Comparison of ENCODE assay signal across 10 mouse cellular contexts in genomic region chr15:59728817-59729560, GRCm38 (mm10).
DNase-seq lines count a peak whose midpoint lies in the region; ATAC-seq and TF ChIP-seq lines count a peak whose summit lies in the region.
"Had no signal": no experiment of that assay in that cellular context is flagged by ENCODE, and none has a peak within 500 bp of the region (broad histone marks: within the 10 kb centered on the region; RNA-seq: fewer than 3 reads in every experiment).

No protein-coding gene starts in this region.

- no peak overlapping the region for H3K9ac ChIP-seq in heart, embryonic 16.5 days (ENCODE audit: low read length)
- H3K9ac ChIP-seq in kidney, embryonic 16.5 days (replicated peaks; ENCODE audit: low read length): no peak overlapping the region
- no peak overlapping the region for H3K9ac ChIP-seq in stomach, embryonic 16.5 days (ENCODE audit: low read length)
- H3K9ac ChIP-seq: hindbrain, embryonic 15.5 days had no signal

- TF ChIP-seq POLR2A in spleen, adult 2 months (IDR thresholded peaks at IDR 0.05; ENCODE audit: low read depth, low read length): no peak

- H3K4me2 ChIP-seq in heart, embryonic 16.5 days (ENCODE audit: low read depth, low read length): no peak overlapping the region
- H3K4me2 ChIP-seq in kidney, embryonic 16.5 days (replicated peaks; ENCODE audit: low read depth, low read length): no peak overlapping the region
- 0 out of 2 replicates have a peak overlapping the region, but pooled peaks have one; percentile 4 for H3K4me2 ChIP-seq in stomach, embryonic 16.5 days (ENCODE audit: low read depth, low read length)
- H3K4me2 ChIP-seq: hindbrain, embryonic 15.5 days had no signal

- H3K4me1 ChIP-seq in heart, embryonic 16.5 days (ENCODE audit: control insufficient read depth, insufficient read depth, low read length): no peaks in the 10 kb centered on the region
- peaks cover 8% of the 10 kb centered on the region; the same call in 1 of the 2 replicates for H3K4me1 ChIP-seq in spleen, adult 2 months (ENCODE audit: control insufficient read depth, insufficient read depth, insufficient read length)
- H3K4me1 ChIP-seq in kidney, embryonic 16.5 days (ENCODE audit: insufficient read depth, low read length): peaks cover 5% of the 10 kb centered on the region; the same call in 1 of the 2 replicates
- H3K4me1 ChIP-seq in stomach, embryonic 16.5 days (ENCODE audit: control insufficient read depth, insufficient read depth, low read length): peaks cover 8% of the 10 kb centered on the region; the same call in 1 of the 2 replicates
- H3K4me1 ChIP-seq: hindbrain, embryonic 15.5 days had no signal

- WGBS in heart, embryonic 16.5 days: 65% methylated on average over 11 of the region's 11 CpGs
- WGBS in spleen, adult 2 months: 22% methylated on average over 11 of the region's 11 CpGs
- 64% methylated on average over 11 of the region's 11 CpGs for WGBS in kidney, embryonic 16.5 days
- WGBS in stomach, embryonic 16.5 days: 74% methylated on average over 11 of the region's 11 CpGs

- no peak for ATAC-seq in heart, embryonic 16.5 days (replicated peaks; ENCODE audit: extremely low read depth, insufficient read depth, low FRiP score)
- no peak for ATAC-seq in kidney, embryonic 16.5 days (ENCODE audit: low FRiP score, low TSS enrichment)
- ATAC-seq in stomach, embryonic 16.5 days (ENCODE audit: insufficient read depth, low FRiP score): no peak

- no peak overlapping the region for H3K4me3 ChIP-seq in heart, embryonic 16.5 days (ENCODE audit: low read length)
- no peak overlapping the region for H3K4me3 ChIP-seq in spleen, adult 2 months (ENCODE audit: extremely low read depth, insufficient read depth, insufficient read length)
- no peak overlapping the region for H3K4me3 ChIP-seq in kidney, embryonic 16.5 days (ENCODE audit: low read length)
- no peak overlapping the region for H3K4me3 ChIP-seq in stomach, embryonic 16.5 days (replicated peaks; ENCODE audit: low read length)
- H3K4me3 ChIP-seq: hindbrain, embryonic 15.5 days; megakaryocyte, embryonic 14.5 days had no signal

- peak overlapping the region; percentile 3; the same call in 1 of the 2 replicates for H3K27ac ChIP-seq in heart, embryonic 16.5 days (ENCODE audit: low read length)
- peak overlapping the region; percentile 20; the same call in 1 of the 2 replicates for H3K27ac ChIP-seq in spleen, adult 2 months (ENCODE audit: insufficient read depth, low read length)
- peak overlapping the region; percentile 31 for H3K27ac ChIP-seq in kidney, embryonic 16.5 days (ENCODE audit: low read length)
- peak overlapping the region; percentile 60 for H3K27ac ChIP-seq in stomach, embryonic 16.5 days (ENCODE audit: low read length)
- H3K27ac ChIP-seq: hindbrain, embryonic 15.5 days had no signal

- no peaks in the 10 kb centered on the region for H3K9me3 ChIP-seq in heart, embryonic 16.5 days (replicated peaks; ENCODE audit: control insufficient read depth, low read length)
- H3K9me3 ChIP-seq in kidney, embryonic 16.5 days (ENCODE audit: low read length): no peaks in the 10 kb centered on the region
- H3K9me3 ChIP-seq in stomach, embryonic 16.5 days (replicated peaks; ENCODE audit: control insufficient read depth, low read length): no peaks in the 10 kb centered on the region
- H3K9me3 ChIP-seq: hindbrain, embryonic 15.5 days; megakaryocyte, embryonic 14.5 days had no signal

- no peaks in the 10 kb centered on the region for H3K27me3 ChIP-seq in heart, embryonic 16.5 days (ENCODE audit: control insufficient read depth, insufficient read depth, low read length)
- H3K27me3 ChIP-seq in spleen, adult 2 months (ENCODE audit: control insufficient read depth, insufficient read depth, low read length): no peaks in the 10 kb centered on the region
- no peaks in the 10 kb centered on the region for H3K27me3 ChIP-seq in kidney, embryonic 16.5 days (ENCODE audit: insufficient read depth, low read length)
- H3K27me3 ChIP-seq in stomach, embryonic 16.5 days (ENCODE audit: control insufficient read depth, insufficient read depth, low read length): no peaks in the 10 kb centered on the region
- H3K27me3 ChIP-seq: hindbrain, embryonic 15.5 days had no signal

- no peak for TF ChIP-seq CTCF in spleen, adult 2 months (IDR thresholded peaks at IDR 0.05; ENCODE audit: extremely low read depth, insufficient read depth, insufficient read length, insufficient replicate concordance)

- DNase-seq in heart, postnatal 4 days: no peak
- no peak for DNase-seq in spleen, adult 2 months (ENCODE audit: low read depth in 1 of 2, low spot score in 2 of 2)
- DNase-seq in spleen, postnatal 4 days (ENCODE audit: low spot score in 2 of 2): no peak
- DNase-seq in left cerebral cortex, adult 8-10 months (ENCODE audit: low spot score in 2 of 2): no peak
- no peak for DNase-seq in spleen, postnatal 14 days (ENCODE audit: low spot score in 2 of 2)

- H3K36me3 ChIP-seq in heart, embryonic 16.5 days (ENCODE audit: control insufficient read depth, insufficient read depth): no peaks in the 10 kb centered on the region
- no peaks in the 10 kb centered on the region for H3K36me3 ChIP-seq in spleen, adult 2 months (ENCODE audit: control insufficient read depth, insufficient read depth, low read length)
- no peaks in the 10 kb centered on the region for H3K36me3 ChIP-seq in kidney, embryonic 16.5 days (ENCODE audit: insufficient read depth, low read length)
- H3K36me3 ChIP-seq in stomach, embryonic 16.5 days (ENCODE audit: control insufficient read depth, insufficient read depth, low read length): no peaks in the 10 kb centered on the region
- H3K36me3 ChIP-seq: hindbrain, embryonic 15.5 days had no signal

Comparison
In these comparisons a context has a peak if more than half of its experiments do, and no peak if none do; other contexts are left out.
1. H3K27ac ChIP-seq: peak in every context shown above with its lines; median percentile 60 in stomach, embryonic 16.5 days; 31 in kidney, embryonic 16.5 days; 20 in spleen, adult 2 months; 3 in heart, embryonic 16.5 days.